Mouse (Mus musculus) olfactory bulb, adult 2 months (tissue): Measurements from ENCODE around the gene Ptar1.

Experiments used
- CTCF ChIP-seq: fragments of 200-500 bp; IDR thresholded peaks from 2 replicates; pipeline ENCODE4 v1.5.1; 2012; ENCODE audit warnings: low read depth, mild to moderate bottlenecking, low read length, moderate library complexity; ENCODE audit not compliant: insufficient read depth
- POLR2A ChIP-seq: fragments of 200-500 bp; IDR thresholded peaks from 2 replicates; pipeline ENCODE4 v1.6.1; 2012; ENCODE audit warnings: mild to moderate bottlenecking, low read depth, low read length, moderate library complexity; ENCODE audit not compliant: insufficient read depth

GRCm38 (mm10) chr19:23645347-23645746 is 41.9 kb upstream of the Ptar1 start:
- TF ChIP-seq POLR2A (no peak), CTCF (no peak)
